15 mouse cellular contexts compared by ENCODE assay signal in genomic region chr3:102122046-102122445, GRCm38 (mm10). TPM values are rescaled to one million over a fixed set of nuclear protein-coding genes. Genes with fewer than 3 reads are reported as not detected.
DNase-seq lines count a peak whose midpoint lies in the region; ATAC-seq and TF ChIP-seq lines count a peak whose summit lies in the region.
"Had no signal": no experiment of that assay in that cellular context is flagged by ENCODE, and none has a peak within 500 bp of the region (broad histone marks: within the 10 kb centered on the region; RNA-seq: fewer than 3 reads in every experiment).

No protein-coding gene starts in this region.

- no peaks in the 10 kb centered on the region for H3K9me3 ChIP-seq in ES-Bruce4 (replicated peaks; ENCODE audit: control insufficient read depth, insufficient read depth, low read length, poor library complexity, severe bottlenecking)
- H3K9me3 ChIP-seq: G1E had no signal

- peak; percentile 5 for DNase-seq in gastrocnemius, adult 18-20 months (ENCODE audit: low spot score)
- DNase-seq in gastrocnemius, adult 8-10 months (ENCODE audit: low spot score in 2 of 2), result no peak
- no peak for DNase-seq in left cerebral cortex, adult 2 months (ENCODE audit: extremely low spot score in 1 of 2, low spot score in 2 of 2)
- no peak for DNase-seq in left cerebral cortex, postnatal 36 days (ENCODE audit: low spot score in 2 of 2)
- DNase-seq in urinary bladder, postnatal 4 days (ENCODE audit: low spot score in 2 of 2), result no peak
- DNase-seq: layer of hippocampus, postnatal 36 days; retina, postnatal 1 day had no signal

- no peaks in the 10 kb centered on the region for H3K36me3 ChIP-seq in ES-Bruce4 (ENCODE audit: control insufficient read depth, insufficient read depth, low read length, poor library complexity, severe bottlenecking)
- H3K36me3 ChIP-seq: G1E had no signal

- H3K9ac ChIP-seq in ES-Bruce4 (ENCODE audit: low read depth, poor library complexity, severe bottlenecking), result no peak overlapping the region
- H3K9ac ChIP-seq: heart, embryonic 12.5 days had no signal

- H3K27me3 ChIP-seq in ES-Bruce4 (ENCODE audit: control insufficient read depth, insufficient read depth, low read length, poor library complexity, severe bottlenecking), result no peaks in the 10 kb centered on the region
- H3K27me3 ChIP-seq: heart, embryonic 12.5 days had no signal

- TF ChIP-seq EP300 in ES-Bruce4 (IDR thresholded peaks at IDR 0.05; ENCODE audit: insufficient read depth, low read depth, low read length), result no peak

- TF ChIP-seq POLR2A in ES-Bruce4 (IDR thresholded peaks at IDR 0.05; ENCODE audit: insufficient read depth, low read length), result no peak

- H3K4me3 ChIP-seq in left cerebral cortex, adult 2 months, result no peak overlapping the region
- H3K4me3 ChIP-seq in ES-Bruce4 (ENCODE audit: low read depth, low read length), result no peak overlapping the region
- H3K4me3 ChIP-seq: heart, embryonic 12.5 days; myocyte had no signal

- H3K4me1 ChIP-seq in ES-Bruce4 (ENCODE audit: control insufficient read depth, insufficient read depth, low read length), result no peaks in the 10 kb centered on the region
- H3K4me1 ChIP-seq: heart, embryonic 12.5 days had no signal

- H3K27ac ChIP-seq in left cerebral cortex, adult 2 months, result no peak overlapping the region
- no peak overlapping the region for H3K27ac ChIP-seq in ES-Bruce4 (ENCODE audit: insufficient read depth, low read length)

- ATAC-seq in erythroblast, adult 5-6 weeks (replicated peaks; ENCODE audit: low FRiP score, poor library complexity, severe bottlenecking), result peak; percentile 40; the same call in 1 of the 2 replicates
- ATAC-seq in megakaryocyte, adult 5-6 weeks (ENCODE audit: poor library complexity, severe bottlenecking), result no peak
- ATAC-seq: forebrain, embryonic 16.5 days had no signal

- TF ChIP-seq CTCF in left cerebral cortex, adult 2 months (IDR thresholded peaks at IDR 0.05), result peak; percentile 29
- peak; percentile 70 for TF ChIP-seq CTCF in ES-Bruce4 (IDR thresholded peaks at IDR 0.05; ENCODE audit: low read depth, low read length)

- intact Hi-C loops in left cerebral cortex, adult 2 months (cut with DNase I), result no loop called here
- intact Hi-C loops in left cerebral cortex, postnatal 36 days (cut with DNase I), result no loop called here

RNA-seq across cellular contexts. Expression of gene Casq2, which starts 35.8 kb away (rescaled TPM):
- total RNA-seq in gastrocnemius, adult 18-20 months (2021), result 10 to 100 TPM; 35.5 to 40.5 TPM
- 10 to 100 TPM; 27.2 to 31.0 (median 28.5) TPM for total RNA-seq in gastrocnemius, adult 8-10 months (2022)
- 1 to 10 TPM in 1 of 2 experiments, under 1 TPM in 1; 0.68 to 1.4 TPM for total RNA-seq in left cerebral cortex, adult 2 months (2021)
- total RNA-seq in left cerebral cortex, postnatal 36 days (2021), result 1 to 10 TPM; 1.2 TPM
- not detected in 2 replicates for polyA plus RNA-seq in ES-Bruce4 (2011; ENCODE audit: insufficient read depth, insufficient read length, low read depth, missing spikeins)
- total RNA-seq in erythroblast, adult 5-6 weeks (2015; ENCODE audit: low replicate concordance), result not detected in 2 replicates
- 5.9 and 12.6 TPM in 2 replicates for total RNA-seq in erythroblast, adult 5-6 weeks (2017; ENCODE audit: low replicate concordance)
- not detected in 2 replicates for total RNA-seq in megakaryocyte, adult 5-6 weeks (2015)
- total RNA-seq in megakaryocyte, adult 5-6 weeks (2017), result not detected in 2 replicates
- total RNA-seq: common myeloid progenitor, adult 5-6 weeks had no signal
- polyA plus RNA-seq: G1E had no signal
